8 mouse cellular contexts compared by ENCODE assay signal in genomic region chr13:48800850-48801546, GRCm38 (mm10).
DNase-seq lines count a peak whose midpoint lies in the region; ATAC-seq and TF ChIP-seq lines count a peak whose summit lies in the region.

No protein-coding gene starts in this region.

- H3K4me1 ChIP-seq in ES-E14 (ENCODE audit: control insufficient read depth in 2 of 2, insufficient read depth in 2 of 2, low read length in 2 of 2, poor library complexity in 1 of 2) = peaks cover 0 to 17% of the 10 kb centered on the region in 2 experiments; a peak in 2 of 4 replicates

- H3K9me3 ChIP-seq in ES-E14 (ENCODE audit: control insufficient read depth, insufficient read depth, low read depth, low read length) = no peaks in the 10 kb centered on the region

- H3K27ac ChIP-seq in ES-E14 (ENCODE audit: insufficient read depth, low read depth, low read length, poor library complexity, severe bottlenecking) = no peak overlapping the region; the same call in 1 of the 2 replicates

- DNase-seq in ES-E14 (ENCODE audit: low read depth, low spot score) = peak; percentile 31
- peak; percentile 59 for DNase-seq in brain, adult 2 months (ENCODE audit: low read depth, low spot score)
- peak; percentile 58 to 86 for DNase-seq in layer of hippocampus, postnatal 25 days (ENCODE audit: extremely low spot score in 1 of 2, low spot score in 1 of 2)
- peak; percentile 28 for DNase-seq in skeletal muscle tissue, adult 2 months (ENCODE audit: low read depth, low spot score)

- H3K9ac ChIP-seq in ES-E14 (ENCODE audit: insufficient read depth, low read depth, low read length, poor library complexity, severe bottlenecking) = no peak overlapping the region

- no peak overlapping the region for H3K4me3 ChIP-seq in ES-E14 (ENCODE audit: insufficient read depth in 1 of 2, low read depth in 1 of 2, low read length in 2 of 2, poor library complexity in 1 of 2, severe bottlenecking in 1 of 2)

- peak; percentile 39; the same call in 1 of the 2 replicates for ATAC-seq in erythroblast, adult 5-6 weeks (replicated peaks; ENCODE audit: low FRiP score, poor library complexity, severe bottlenecking)
- peak; percentile 26 to 65; a peak in 2 of 4 replicates for ATAC-seq in hematopoietic stem cell, adult 5-6 weeks (replicated peaks in 1 of 2; ENCODE audit: insufficient read depth in 1 of 2, low FRiP score in 2 of 2, low TSS enrichment in 1 of 2, low read depth in 1 of 2, poor library complexity in 2 of 2, severe bottlenecking in 2 of 2)
- ATAC-seq in megakaryocyte, adult 5-6 weeks (ENCODE audit: poor library complexity, severe bottlenecking) = 0 out of 2 replicates have a peak, but pooled peaks have one; percentile 51
- ATAC-seq in monocyte, adult 5-6 weeks (replicated peaks; ENCODE audit: insufficient number of reproducible peaks, low FRiP score, low TSS enrichment, poor library complexity, severe bottlenecking) = no peak

- 0 out of 2 replicates have a peak, but pooled peaks cover 3% of the 10 kb centered on the region for H3K36me3 ChIP-seq in ES-E14 (ENCODE audit: control insufficient read depth, insufficient read depth, low read length, poor library complexity, severe bottlenecking)

- in situ Hi-C loops in ES-E14 (cut with MboI; ENCODE audit: low sequenced_read_pairs in 2 of 2, unreplicated experiment in 2 of 2) = loop anchor here in 1 of 2 experiments (10.0 kb wide), 1 partner anchor 146 kb away; no protein-coding TSS in a partner anchor

TF ChIP-seq in ES-E14, 5 proteins besides CTCF, POLR2A, EP300 and RAD21:
- TF ChIP-seq ZC3H11A (IDR thresholded peaks at IDR 0.05; ENCODE audit: borderline replicate concordance, low read depth, low read length) (0 out of 2 replicates have a peak, but pooled peaks have one; percentile 36), HCFC1 (IDR thresholded peaks at IDR 0.05; ENCODE audit: borderline replicate concordance, insufficient read depth, low read length) (no peak)
